Mouse (Mus musculus): ENCODE data around the gene Pcyt2.
A peak's percentile ranks its signal among the peaks of the same experiment; 100 is the strongest.
"Not testable (repeated sequence)": the region's sequence is repeated elsewhere in the genome, so short reads cannot be mapped to it uniquely, and the experiment has no call there.

Gene Pcyt2

GRCm38 (mm10) chr11:120615606-120616203, 2.0 kb downstream of the Pcyt2 start:
- DNase-seq (ENCODE audit: low spot score) = no peak

- DNase-seq (ENCODE audit: low spot score) = no peak
Measured at GRCm38 (mm10) chr11:120615167-120615566, 2.6 kb downstream of the Pcyt2 start.

GRCm38 (mm10) chr11:120613976-120614375, 3.8 kb downstream of the Pcyt2 start:
- DNase-seq (ENCODE audit: low spot score) = no peak

GRCm38 (mm10) chr11:120613481-120613972, 4.2 kb downstream of the Pcyt2 start:
- DNase-seq (ENCODE audit: low spot score) = no peak

- peak; percentile 61 for DNase-seq (ENCODE audit: low spot score)
Measured at GRCm38 (mm10) chr11:120612763-120613162, 5.0 kb downstream of the Pcyt2 start.

GRCm38 (mm10) chr11:120610477-120611046, 7.2 kb downstream of the Pcyt2 start:
- no peak for DNase-seq (ENCODE audit: low spot score)

- DNase-seq (ENCODE audit: low spot score) = no peak
Measured at GRCm38 (mm10) chr11:120609250-120609649, 8.5 kb downstream of the Pcyt2 start.

GRCm38 (mm10) chr11:120608241-120609034, 9.3 kb downstream of the Pcyt2 start, which contains the start of gene Npb:
TSS of gene Npb (plus strand) at chr11:120608477.
- peak; percentile 55 for DNase-seq (ENCODE audit: low spot score)

GRCm38 (mm10) chr11:120606764-120607163, 11.0 kb downstream of the Pcyt2 start:
- DNase-seq (ENCODE audit: low spot score) = no peak

- no peak for DNase-seq (ENCODE audit: low spot score)
Measured at GRCm38 (mm10) chr11:120605667-120606066, 12.1 kb downstream of the Pcyt2 start.

GRCm38 (mm10) chr11:120603545-120603944, 14.2 kb downstream of the Pcyt2 start:
- DNase-seq (ENCODE audit: low spot score) = no peak

GRCm38 (mm10) chr11:120600716-120601115, 17.0 kb downstream of the Pcyt2 start:
- no peak for DNase-seq (ENCODE audit: low spot score)

GRCm38 (mm10) chr11:120598990-120599549, 18.7 kb downstream of the Pcyt2 start:
- no peak for DNase-seq (ENCODE audit: low spot score)

GRCm38 (mm10) chr11:120598283-120598989, 19.3 kb downstream of the Pcyt2 start, which contains the start of the genes Alyref and Anapc11:
TSS of gene Alyref (minus strand) at chr11:120598365.
TSS of gene Anapc11 (plus strand) at chr11:120598421.
- DNase-seq (ENCODE audit: low spot score) = peak; percentile 94

- peak; percentile 32 for DNase-seq (ENCODE audit: low spot score)
Measured at GRCm38 (mm10) chr11:120597240-120598235, 20.2 kb downstream of the Pcyt2 start.

GRCm38 (mm10) chr11:120588531-120588930, 29.2 kb downstream of the Pcyt2 start:
- DNase-seq (ENCODE audit: low spot score) = no peak

- DNase-seq (ENCODE audit: low spot score) = no peak
Measured at GRCm38 (mm10) chr11:120583937-120584336, 33.8 kb downstream of the Pcyt2 start.

GRCm38 (mm10) chr11:120582982-120583293, 34.8 kb downstream of the Pcyt2 start:
- DNase-seq (ENCODE audit: low spot score) = not testable (repeated sequence)

- no peak for DNase-seq (ENCODE audit: low spot score)
Measured at GRCm38 (mm10) chr11:120582268-120582981, 35.3 kb downstream of the Pcyt2 start.

Measured in yolk sac, embryonic 10.5 days (tissue).